Mouse (Mus musculus) NIH3T3 (cell line): ENCODE data around the gene Mmp11.

Experiments used
- DNase-seq: peaks from one replicate; pipeline ENCODE4 v3.0.0-alpha.2; 2012; ENCODE audit warnings: low read depth

Gene Mmp11

GRCm38 (mm10) chr10:75935680-75936541, at the start of gene Mmp11:
Gene Mmp11, minus strand, starts transcription at chr10:75936496.
- DNase-seq = no peak

- DNase-seq = no peak
These were observed 43.1 kb upstream of the Mmp11 start for GRCm38 (mm10) chr10:75979432-75979831.

- no peak for DNase-seq
These were observed 42.5 kb upstream of the Mmp11 start for GRCm38 (mm10) chr10:75978835-75979157.

GRCm38 (mm10) chr10:75978119-75978834, 42.0 kb upstream of the Mmp11 start:
- no peak for DNase-seq

- peak; percentile 59 for DNase-seq
These were observed 38.9 kb upstream of the Mmp11 start for GRCm38 (mm10) chr10:75975216-75975615.

- no peak for DNase-seq
These were observed 37.5 kb upstream of the Mmp11 start for GRCm38 (mm10) chr10:75973846-75974245.

- DNase-seq = no peak
These were observed 18.1 kb upstream of the Mmp11 start, which contains the start of gene Gm5134 for GRCm38 (mm10) chr10:75954381-75954811. Gene Gm5134, plus strand, starts transcription at chr10:75954514.

- DNase-seq = peak; percentile 82
These were observed 15.2 kb upstream of the Mmp11 start for GRCm38 (mm10) chr10:75951424-75952050.

GRCm38 (mm10) chr10:75950791-75951210, 14.5 kb upstream of the Mmp11 start:
- no peak for DNase-seq

GRCm38 (mm10) chr10:75949053-75950045, 13.1 kb upstream of the Mmp11 start:
- DNase-seq = no peak

- no peak for DNase-seq
These were observed 11.8 kb upstream of the Mmp11 start for GRCm38 (mm10) chr10:75948079-75948478.

GRCm38 (mm10) chr10:75945896-75946295, 9.6 kb upstream of the Mmp11 start:
- DNase-seq = no peak

GRCm38 (mm10) chr10:75945213-75945612, 8.9 kb upstream of the Mmp11 start:
- DNase-seq = no peak

GRCm38 (mm10) chr10:75944066-75944772, 7.9 kb upstream of the Mmp11 start:
- peak; percentile 71 for DNase-seq

GRCm38 (mm10) chr10:75942736-75943477, 6.6 kb upstream of the Mmp11 start, which contains the start of gene Vpreb3:
Gene Vpreb3, plus strand, starts transcription at chr10:75943057.
- no peak for DNase-seq

GRCm38 (mm10) chr10:75941042-75941824, 4.9 kb upstream of the Mmp11 start:
- no peak for DNase-seq

- DNase-seq = no peak
These were observed 4.2 kb upstream of the Mmp11 start, which contains the start of gene Gm867 for GRCm38 (mm10) chr10:75940520-75940919. Gene Gm867, minus strand, starts transcription at chr10:75940672.

- no peak for DNase-seq
These were observed 3.4 kb upstream of the Mmp11 start for GRCm38 (mm10) chr10:75939481-75940234.
